Mouse (Mus musculus): ENCODE results near the gene Gzma. TPM values are rescaled to one million over a fixed set of nuclear protein-coding genes. Genes with fewer than 3 reads are reported as not detected.
A peak's percentile ranks its signal among the peaks of the same experiment; 100 is the strongest.

Gene Gzma
- polyA plus RNA-seq, 1 experiment from 2014 or later, result 4.9 TPM

- Histone ChIP-seq H3K9ac (ENCODE audit: low read depth, low read length) (no peak overlapping the region), H3K27ac (ENCODE audit: low read depth, low read length) (no peak overlapping the region), H3K36me3 (ENCODE audit: control insufficient read depth, insufficient read depth) (no peaks in the 10 kb centered on the region), H3K27me3 (replicated peaks; ENCODE audit: control insufficient read depth, insufficient read depth, low read length) (no peaks in the 10 kb centered on the region), H3K4me3 (ENCODE audit: low read depth, low read length) (peak overlapping the region; percentile 41), H3K4me2 (replicated peaks; ENCODE audit: low read depth) (peak overlapping the region; percentile 55), H3K4me1 (replicated peaks; ENCODE audit: control insufficient read depth, insufficient read depth, low read length) (0 out of 2 replicates have a peak, but pooled peaks cover 3% of the 10 kb centered on the region), H3K9me3 (ENCODE audit: control insufficient read depth) (no peaks in the 10 kb centered on the region)
- 41% methylated on average over 3 of the region's 3 CpGs for WGBS
- no peak for ATAC-seq
- TF ChIP-seq CTCF (IDR thresholded peaks at IDR 0.05; ENCODE audit: low read depth), result no peak
Observed at GRCm38 (mm10) chr13:113044876-113045275, 55.9 kb downstream of the Gzma start.

Other genes with a start within 250 kb of the Gzma start
- gene Mtrex, start 173.6 kb downstream of the Gzma start, polyA plus RNA-seq (2015; fragmentation: Nextera tagmentation; extraction: Ambion mirVana), result 17.2 and 17.9 TPM in 2 replicates
- 6.3 and 7.1 TPM in 2 replicates for gene Dhx29, start 173.5 kb downstream of the Gzma start, polyA plus RNA-seq (2015; fragmentation: Nextera tagmentation; extraction: Ambion mirVana)
- gene Ccno, start 113.2 kb downstream of the Gzma start, polyA plus RNA-seq (2015; fragmentation: Nextera tagmentation; extraction: Ambion mirVana), result 0.10 and 0.12 TPM in 2 replicates
- gene Mcidas, start 107.1 kb downstream of the Gzma start, polyA plus RNA-seq (2015; fragmentation: Nextera tagmentation; extraction: Ambion mirVana), result not detected in 2 replicates
- gene Cdc20b, start 65.9 kb downstream of the Gzma start, polyA plus RNA-seq (2015; fragmentation: Nextera tagmentation; extraction: Ambion mirVana), result not detected in 2 replicates
- gene Gpx8, start 54.6 kb downstream of the Gzma start, polyA plus RNA-seq (2015; fragmentation: Nextera tagmentation; extraction: Ambion mirVana), result 50.4 and 51.7 TPM in 2 replicates
- gene Esm1, start 108.7 kb upstream of the Gzma start, polyA plus RNA-seq (2015; fragmentation: Nextera tagmentation; extraction: Ambion mirVana), result 3.4 and 3.6 TPM in 2 replicates
- gene Gzmk, start 124.9 kb upstream of the Gzma start, polyA plus RNA-seq (2015; fragmentation: Nextera tagmentation; extraction: Ambion mirVana), result not detected in 2 replicates
- 0.65 and 0.68 TPM in 2 replicates for gene BC067074, start 192.2 kb upstream of the Gzma start, polyA plus RNA-seq (2015; fragmentation: Nextera tagmentation; extraction: Ambion mirVana)